Mouse (Mus musculus) myocyte (in vitro differentiated cells): ENCODE results near the gene Ecm2. TPM values are rescaled to one million over a fixed set of nuclear protein-coding genes. Genes with fewer than 3 reads are reported as not detected.

ENCODE experiments used
- H3K27me3 ChIP-seq: one replicate; pipeline ENCODE4 v1.6.1; 2011; ENCODE audit not compliant: control insufficient read depth, insufficient read depth, insufficient read length
- H3K36me3 ChIP-seq: one replicate; pipeline ENCODE4 v1.6.1; 2011; ENCODE audit not compliant: control insufficient read depth, insufficient read depth
- H3K4me2 ChIP-seq: one replicate; pipeline ENCODE4 v1.6.1; 2011; ENCODE audit warnings: low read depth, control low read depth
- H3K4me3 ChIP-seq: one replicate; pipeline ENCODE4 v1.5.1; 2011; ENCODE audit warnings: mild to moderate bottlenecking, control low read depth, moderate library complexity
- H3K79me2 ChIP-seq: one replicate; pipeline ENCODE4 v1.6.1; 2011; ENCODE audit not compliant: control insufficient read depth, insufficient read depth
- H3ac ChIP-seq: one replicate; pipeline ENCODE4 v1.6.1; 2011; ENCODE audit not compliant: control insufficient read depth, insufficient read length
- CEBPB ChIP-seq: IDR thresholded peaks from 2 replicates; pipeline ENCODE4 v1.6.1; 2011; ENCODE audit warnings: mild to moderate bottlenecking, moderate library complexity; ENCODE audit not compliant: poor library complexity, insufficient read depth, severe bottlenecking
- E2F4 ChIP-seq: IDR thresholded peaks from one replicate; pipeline ENCODE4 v1.6.1; 2011; ENCODE audit warnings: mild to moderate bottlenecking, control low read depth, moderate library complexity; ENCODE audit not compliant: insufficient read depth
- MAX ChIP-seq: IDR thresholded peaks from one replicate; pipeline ENCODE4 v1.6.1; 2011; ENCODE audit warnings: low read depth, mild to moderate bottlenecking, control low read depth
- MYOD1 ChIP-seq, 3 experiments: IDR thresholded peaks; one replicate each; pipeline ENCODE4 v1.6.1; 2011; ENCODE audit warnings: control low read depth in 2 of 3, low read depth in 2 of 3, mild to moderate bottlenecking in 2 of 3, moderate library complexity in 1 of 3; ENCODE audit not compliant: insufficient read length in 2 of 3, control insufficient read depth in 1 of 3
- MYOG ChIP-seq, 3 experiments: IDR thresholded peaks; one replicate each; pipeline ENCODE4 v1.6.1; 2011; ENCODE audit warnings: control low read depth in 2 of 3, low read depth in 2 of 3, mild to moderate bottlenecking in 2 of 3; ENCODE audit not compliant: insufficient read length in 2 of 3, control insufficient read depth in 1 of 3, insufficient read depth in 1 of 3
- POLR2A ChIP-seq: IDR thresholded peaks from one replicate; pipeline ENCODE4 v1.6.1; 2011; ENCODE audit warnings: low read depth, mild to moderate bottlenecking, control low read depth, moderate library complexity; ENCODE audit not compliant: insufficient read length
- POLR2AphosphoS2 ChIP-seq: IDR thresholded peaks from one replicate; pipeline ENCODE4 v1.6.1; 2011; ENCODE audit warnings: low read depth, control low read depth; ENCODE audit not compliant: insufficient read length
- REST ChIP-seq: IDR thresholded peaks from one replicate; pipeline ENCODE4 v1.6.1; 2011; ENCODE audit warnings: mild to moderate bottlenecking, control low read depth, moderate library complexity; ENCODE audit not compliant: insufficient read depth, insufficient read length
- SRF ChIP-seq: IDR thresholded peaks from one replicate; pipeline ENCODE4 v1.6.1; 2011; ENCODE audit warnings: low read depth; ENCODE audit not compliant: control insufficient read depth, insufficient read length
- TCF12 ChIP-seq: IDR thresholded peaks from one replicate; pipeline ENCODE4 v1.6.1; 2011; ENCODE audit warnings: mild to moderate bottlenecking, control low read depth; ENCODE audit not compliant: poor library complexity, insufficient read depth, severe bottlenecking
- TCF3 ChIP-seq: IDR thresholded peaks from one replicate; pipeline ENCODE4 v1.6.1; 2011; ENCODE audit warnings: low read depth, control low read depth; ENCODE audit not compliant: insufficient read length
- USF1 ChIP-seq: IDR thresholded peaks from one replicate; pipeline ENCODE4 v1.6.1; 2011; ENCODE audit warnings: low read depth, mild to moderate bottlenecking, control low read depth, moderate library complexity
- polyA plus RNA-seq: library from polyadenylated mRNA; unstranded; fragments of >200 nt; fragmentation: generic; extraction: Trizol; gene quantifications from one replicate; pipeline ENCODE4 v1.2.1, GENCODE M21; 2012; ENCODE audit warnings: missing spikeins

Ecm2 gene
- polyA plus RNA-seq, 1 experiment: 0.08 TPM

GRCm38 (mm10) chr13:49505776-49506175, 1.2 kb downstream of the Ecm2 start:
- H3K79me2 ChIP-seq: no peaks in the 10 kb centered on the region
- TF ChIP-seq MYOD1 (IDR thresholded peaks at IDR 0.05; ENCODE audit: control insufficient read depth in 1 of 3, insufficient read length in 2 of 3, low read depth in 2 of 3): no peak
- TF ChIP-seq REST: no peak
- no peak for TF ChIP-seq E2F4
- TF ChIP-seq TCF12: no peak
- no peak for TF ChIP-seq SRF
- no peak for TF ChIP-seq USF1
- TF ChIP-seq POLR2A: no peak
- TF ChIP-seq MYOG (IDR thresholded peaks at IDR 0.05; ENCODE audit: control insufficient read depth in 1 of 3, insufficient read depth in 1 of 3, insufficient read length in 2 of 3, low read depth in 2 of 3): no peak
- TF ChIP-seq POLR2AphosphoS2: no peak
- no peak for TF ChIP-seq MAX
- H3K36me3 ChIP-seq: no peaks in the 10 kb centered on the region
- H3K4me3 ChIP-seq: no peak overlapping the region
- no peak overlapping the region for H3K4me2 ChIP-seq
- no peaks in the 10 kb centered on the region for H3K27me3 ChIP-seq
- no peak overlapping the region for H3ac ChIP-seq

GRCm38 (mm10) chr13:49507176-49507575, 2.6 kb downstream of the Ecm2 start:
- TF ChIP-seq MAX (no peak), MYOG (IDR thresholded peaks at IDR 0.05; ENCODE audit: control insufficient read depth in 1 of 3, insufficient read depth in 1 of 3, insufficient read length in 2 of 3, low read depth in 2 of 3) (no peak), POLR2A (no peak), MYOD1 (IDR thresholded peaks at IDR 0.05; ENCODE audit: control insufficient read depth in 1 of 3, insufficient read length in 2 of 3, low read depth in 2 of 3) (no peak), REST (no peak), POLR2AphosphoS2 (no peak), TCF12 (no peak), E2F4 (no peak), TCF3 (no peak), USF1 (no peak), CEBPB (no peak), SRF (no peak)
- H3K27me3 ChIP-seq: no peaks in the 10 kb centered on the region
- H3K36me3 ChIP-seq: no peaks in the 10 kb centered on the region
- H3ac ChIP-seq: no peak overlapping the region
- no peak overlapping the region for H3K4me2 ChIP-seq
- H3K79me2 ChIP-seq: no peaks in the 10 kb centered on the region
- no peak overlapping the region for H3K4me3 ChIP-seq

GRCm38 (mm10) chr13:49518761-49519160, 14.2 kb downstream of the Ecm2 start:
- Histone ChIP-seq H3K4me2 (no peak overlapping the region), H3K36me3 (no peaks in the 10 kb centered on the region), H3ac (no peak overlapping the region), H3K4me3 (no peak overlapping the region), H3K79me2 (no peaks in the 10 kb centered on the region), H3K27me3 (no peaks in the 10 kb centered on the region)
- TF ChIP-seq CEBPB (no peak), REST (no peak), MYOG (IDR thresholded peaks at IDR 0.05; ENCODE audit: control insufficient read depth in 1 of 3, insufficient read depth in 1 of 3, insufficient read length in 2 of 3, low read depth in 2 of 3) (no peak), POLR2A (no peak), MYOD1 (IDR thresholded peaks at IDR 0.05; ENCODE audit: control insufficient read depth in 1 of 3, insufficient read length in 2 of 3, low read depth in 2 of 3) (no peak), MAX (no peak), TCF3 (no peak)

GRCm38 (mm10) chr13:49526235-49526634, 21.6 kb downstream of the Ecm2 start:
- Histone ChIP-seq H3K36me3 (no peaks in the 10 kb centered on the region), H3K4me2 (no peak overlapping the region), H3ac (no peak overlapping the region), H3K4me3 (no peak overlapping the region), H3K79me2 (no peaks in the 10 kb centered on the region), H3K27me3 (no peaks in the 10 kb centered on the region)
- no peak for TF ChIP-seq CEBPB
- TF ChIP-seq POLR2AphosphoS2: no peak
- TF ChIP-seq POLR2A: no peak
- TF ChIP-seq REST: no peak

- no peak overlapping the region for H3ac ChIP-seq
- TF ChIP-seq REST: no peak
- TF ChIP-seq E2F4: no peak
- TF ChIP-seq POLR2A: no peak
- TF ChIP-seq TCF3: no peak
- no peak for TF ChIP-seq USF1
- TF ChIP-seq SRF: no peak
- TF ChIP-seq CEBPB: no peak
- TF ChIP-seq MAX: no peak
- TF ChIP-seq TCF12: no peak
- TF ChIP-seq POLR2AphosphoS2: no peak
- TF ChIP-seq MYOG (IDR thresholded peaks at IDR 0.05; ENCODE audit: control insufficient read depth in 1 of 3, insufficient read depth in 1 of 3, insufficient read length in 2 of 3, low read depth in 2 of 3): no peak
- no peak for TF ChIP-seq MYOD1 (IDR thresholded peaks at IDR 0.05; ENCODE audit: control insufficient read depth in 1 of 3, insufficient read length in 2 of 3, low read depth in 2 of 3)
- H3K4me3 ChIP-seq: no peak overlapping the region
- no peak overlapping the region for H3K4me2 ChIP-seq
- H3K79me2 ChIP-seq: no peaks in the 10 kb centered on the region
- no peaks in the 10 kb centered on the region for H3K27me3 ChIP-seq
- no peaks in the 10 kb centered on the region for H3K36me3 ChIP-seq
Observed at GRCm38 (mm10) chr13:49530636-49531035, 26.0 kb downstream of the Ecm2 start.
